Mouse (Mus musculus) thymus, adult 2 months (tissue): Measurements from ENCODE around the gene Cyp1b1. TPM values are rescaled to one million over a fixed set of nuclear protein-coding genes. Genes with fewer than 3 reads are reported as not detected.
A peak's percentile ranks its signal among the peaks of the same experiment; 100 is the strongest.

ENCODE experiments used
- DNase-seq: peaks from one replicate; pipeline ENCODE4 v3.0.0; 2021
- H3K27ac ChIP-seq: fragments of 200-500 bp; 2 replicates; pipeline ENCODE4 v1.5.1; 2012; ENCODE audit warnings: low read length, control low read depth; ENCODE audit not compliant: control insufficient read depth, insufficient read depth
- H3K27me3 ChIP-seq: fragments of 200-500 bp; 2 replicates; pipeline ENCODE4 v1.6.1; 2012; ENCODE audit warnings: mild to moderate bottlenecking, low read length, moderate library complexity, mixed read lengths; ENCODE audit not compliant: control insufficient read depth, insufficient read depth
- H3K36me3 ChIP-seq: fragments of 200-500 bp; 2 replicates; pipeline ENCODE4 v1.6.1; 2012; ENCODE audit warnings: mild to moderate bottlenecking, low read length, moderate library complexity; ENCODE audit not compliant: control insufficient read depth, insufficient read depth
- H3K4me1 ChIP-seq: fragments of 200-500 bp; replicated peaks from 2 replicates; pipeline ENCODE4 v1.6.1; 2012; ENCODE audit warnings: low read length; ENCODE audit not compliant: control insufficient read depth, insufficient read depth
- H3K4me3 ChIP-seq: fragments of 200-500 bp; 2 replicates; pipeline ENCODE4 v1.5.1; 2012; ENCODE audit warnings: mild to moderate bottlenecking, low read length, control low read depth, moderate library complexity; ENCODE audit not compliant: control insufficient read depth, insufficient read depth
- CTCF ChIP-seq: fragments of 200-500 bp; IDR thresholded peaks from 2 replicates; pipeline ENCODE4 v1.5.1; 2012; ENCODE audit warnings: mild to moderate bottlenecking, control low read depth, low read length, moderate library complexity, borderline replicate concordance; ENCODE audit not compliant: control insufficient read depth, poor library complexity, insufficient read depth; ENCODE audit errors: extremely low read depth
- POLR2A ChIP-seq: fragments of 200-500 bp; IDR thresholded peaks from 2 replicates; pipeline ENCODE4 v1.6.1; 2012; ENCODE audit warnings: mild to moderate bottlenecking, low read length, control low read depth, moderate library complexity; ENCODE audit not compliant: control insufficient read depth, poor library complexity, insufficient read depth; ENCODE audit errors: extremely low read depth
- WGBS: fragments of 180-500 bp; shearing (Covaris S2); methylation state at CpG from one replicate; pipeline ENCODE4 v1.1.7; 2018; 5-methylcytosine and 5-hydroxymethylcytosine counted together
- polyA plus RNA-seq: library from polyadenylated mRNA; depleted of rRNA; stranded (reverse); fragments of >200 nt; gene quantifications from 2 replicates; pipeline ENCODE4 v1.2.3, GENCODE M21; 2012

Cyp1b1 gene
- polyA plus RNA-seq, 1 experiment: 14.1 TPM

DNA sequence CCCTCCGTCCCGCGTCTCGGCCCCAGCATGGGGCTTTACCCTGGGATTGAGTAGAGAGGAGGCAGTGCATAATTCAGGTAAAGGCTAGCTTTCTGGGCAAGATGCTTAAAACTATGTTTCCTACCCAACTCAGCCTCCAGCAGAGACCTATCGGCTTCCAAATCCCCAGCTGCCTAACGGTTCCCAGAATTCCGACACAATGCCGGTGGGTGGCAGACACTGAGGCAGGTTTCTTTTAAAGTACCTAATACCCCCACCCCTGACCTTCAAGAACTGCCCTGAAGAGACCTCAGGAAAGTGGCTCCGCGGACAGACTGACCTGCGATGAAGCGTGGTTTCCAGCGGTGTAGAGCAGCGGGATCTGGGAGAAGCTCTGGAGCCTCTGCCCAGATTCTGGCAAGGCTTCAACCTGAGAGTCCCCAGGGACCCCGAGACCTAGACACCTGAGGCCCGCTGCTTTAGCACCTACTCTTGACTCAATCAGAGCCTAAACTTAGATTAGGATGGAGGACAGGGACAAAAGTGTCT, 429 bp downstream of the Cyp1b1 start:
- peaks cover 27% of the 10 kb centered on the region for H3K27me3 ChIP-seq
- H3K4me3 ChIP-seq: no peak overlapping the region
- DNase-seq: no peak
- TF ChIP-seq CTCF (no peak), POLR2A (no peak)
- no peak overlapping the region for H3K27ac ChIP-seq
- H3K4me1 ChIP-seq: peaks cover 26% of the 10 kb centered on the region
- WGBS: 12% methylated on average over 16 of the region's 16 CpGs
- no peaks in the 10 kb centered on the region for H3K36me3 ChIP-seq

DNA sequence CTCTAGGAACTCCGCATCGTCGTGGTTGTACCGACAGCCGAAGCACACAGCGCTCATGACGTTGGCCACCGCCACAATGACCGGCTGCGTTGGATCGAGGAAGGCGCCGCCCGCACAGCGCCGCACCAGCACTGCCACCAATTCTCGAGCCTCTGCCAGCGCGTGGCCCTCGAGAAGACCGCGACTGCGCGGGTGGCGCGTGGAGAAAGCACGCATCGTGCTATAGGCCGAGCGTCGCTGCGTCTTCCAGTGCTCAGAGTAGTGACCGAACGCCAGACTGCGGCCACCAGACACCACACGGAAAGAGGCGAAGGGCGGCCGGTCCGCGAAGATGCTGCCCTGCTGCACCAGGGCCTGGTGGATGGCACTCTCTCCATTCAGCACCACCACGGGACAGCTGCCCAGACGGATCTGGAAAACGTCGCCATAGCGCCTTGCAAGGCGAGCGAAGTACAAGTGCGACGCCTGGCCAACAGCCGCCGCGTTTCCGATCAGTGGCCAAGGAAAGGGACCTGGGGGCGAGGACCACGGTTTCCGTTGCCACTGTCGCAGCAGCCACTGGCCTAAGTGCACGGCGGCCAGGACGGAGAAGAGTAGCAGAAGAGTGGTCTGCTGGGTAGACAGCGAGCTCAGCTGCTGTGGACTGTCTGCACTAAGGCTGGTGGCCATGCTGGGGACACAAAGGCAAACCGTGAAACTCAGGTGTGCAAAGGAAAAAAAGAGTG, 1.1 kb downstream of the Cyp1b1 start:
- H3K36me3 ChIP-seq: no peaks in the 10 kb centered on the region
- peaks cover 27% of the 10 kb centered on the region for H3K27me3 ChIP-seq
- DNase-seq: no peak
- H3K27ac ChIP-seq: no peak overlapping the region
- peak overlapping the region; percentile 7; the same call in 1 of the 2 replicates for H3K4me3 ChIP-seq
- H3K4me1 ChIP-seq: peaks cover 26% of the 10 kb centered on the region
- no peak for TF ChIP-seq CTCF
- TF ChIP-seq POLR2A: no peak
- 4% methylated on average over 63 of the region's 63 CpGs for WGBS

DNA sequence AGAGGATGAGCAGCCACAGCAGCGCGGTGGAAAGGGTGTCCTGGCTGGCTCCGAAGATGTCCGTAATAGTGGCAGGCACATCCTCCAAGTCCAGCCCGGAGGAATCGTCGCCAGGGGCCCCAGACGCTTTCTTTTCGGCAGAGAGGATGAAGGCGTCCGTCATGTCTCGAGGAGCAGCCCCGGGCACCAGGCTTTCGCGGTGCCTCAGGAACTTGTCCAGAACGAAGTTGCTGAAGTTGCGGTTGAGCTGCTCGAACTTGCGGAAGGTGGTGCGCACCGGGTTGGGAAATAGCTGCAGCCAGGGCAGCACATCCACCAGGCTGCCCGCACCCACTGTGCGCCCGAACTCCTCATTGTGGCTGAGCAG, 1.6 kb downstream of the Cyp1b1 start:
- WGBS: 2% methylated on average over 24 of the region's 24 CpGs
- DNase-seq: no peak
- H3K36me3 ChIP-seq: no peaks in the 10 kb centered on the region
- H3K4me1 ChIP-seq: peaks cover 26% of the 10 kb centered on the region
- H3K4me3 ChIP-seq: peak overlapping the region; percentile 7
- TF ChIP-seq POLR2A: no peak
- no peak for TF ChIP-seq CTCF
- peaks cover 27% of the 10 kb centered on the region for H3K27me3 ChIP-seq
- no peak overlapping the region for H3K27ac ChIP-seq

DNA sequence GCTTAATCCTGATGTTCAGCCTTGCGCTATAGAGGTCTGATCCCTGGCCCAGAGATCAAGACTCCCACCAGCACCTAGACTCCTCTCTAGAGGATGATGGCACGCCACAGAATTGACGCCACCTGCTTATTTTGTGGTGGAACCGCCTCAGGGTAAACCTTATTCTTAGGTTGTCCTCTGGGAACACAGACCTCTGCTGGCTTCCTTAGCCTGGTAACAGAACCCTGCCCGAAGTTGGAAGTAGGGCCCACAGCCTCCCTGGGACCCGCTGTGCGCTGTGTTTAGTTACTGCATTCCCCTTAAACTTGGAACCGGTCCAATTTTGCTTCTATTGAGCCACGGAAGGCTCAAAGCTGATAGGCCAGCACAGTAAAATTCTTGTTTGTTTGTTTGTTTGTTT, 2.3 kb downstream of the Cyp1b1 start:
- WGBS: 21% methylated on average over 9 of the region's 9 CpGs
- DNase-seq: no peak
- H3K27ac ChIP-seq: no peak overlapping the region
- peaks cover 27% of the 10 kb centered on the region for H3K27me3 ChIP-seq
- H3K4me3 ChIP-seq: no peak overlapping the region
- TF ChIP-seq CTCF: no peak
- TF ChIP-seq POLR2A: no peak
- H3K4me1 ChIP-seq: peaks cover 26% of the 10 kb centered on the region
- no peaks in the 10 kb centered on the region for H3K36me3 ChIP-seq

DNA sequence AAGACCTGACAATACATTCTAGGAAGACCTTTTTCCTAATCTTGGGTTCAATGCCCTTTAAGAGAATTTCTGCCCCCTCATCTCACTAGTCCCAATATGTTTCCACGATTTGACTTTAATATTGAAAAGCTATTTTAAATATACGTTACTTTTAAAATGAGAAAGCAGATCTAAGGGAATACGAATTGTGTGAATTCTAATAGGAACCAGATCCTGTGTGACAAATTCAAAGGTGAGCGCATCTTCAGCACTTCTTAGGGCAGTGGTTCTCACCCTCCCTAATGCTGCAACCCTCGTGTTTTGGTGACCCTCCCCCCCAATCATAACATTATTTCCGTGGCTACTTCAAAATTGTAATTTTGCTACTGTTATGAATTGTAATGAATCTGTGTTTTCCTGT, 2.9 kb downstream of the Cyp1b1 start:
- Histone ChIP-seq H3K4me1 (peaks cover 26% of the 10 kb centered on the region), H3K4me3 (no peak overlapping the region), H3K36me3 (no peaks in the 10 kb centered on the region), H3K27me3 (peaks cover 27% of the 10 kb centered on the region), H3K27ac (no peak overlapping the region)
- WGBS: 40% methylated on average over 6 of the region's 6 CpGs
- no peak for DNase-seq
- TF ChIP-seq POLR2A (no peak), CTCF (no peak)

DNA sequence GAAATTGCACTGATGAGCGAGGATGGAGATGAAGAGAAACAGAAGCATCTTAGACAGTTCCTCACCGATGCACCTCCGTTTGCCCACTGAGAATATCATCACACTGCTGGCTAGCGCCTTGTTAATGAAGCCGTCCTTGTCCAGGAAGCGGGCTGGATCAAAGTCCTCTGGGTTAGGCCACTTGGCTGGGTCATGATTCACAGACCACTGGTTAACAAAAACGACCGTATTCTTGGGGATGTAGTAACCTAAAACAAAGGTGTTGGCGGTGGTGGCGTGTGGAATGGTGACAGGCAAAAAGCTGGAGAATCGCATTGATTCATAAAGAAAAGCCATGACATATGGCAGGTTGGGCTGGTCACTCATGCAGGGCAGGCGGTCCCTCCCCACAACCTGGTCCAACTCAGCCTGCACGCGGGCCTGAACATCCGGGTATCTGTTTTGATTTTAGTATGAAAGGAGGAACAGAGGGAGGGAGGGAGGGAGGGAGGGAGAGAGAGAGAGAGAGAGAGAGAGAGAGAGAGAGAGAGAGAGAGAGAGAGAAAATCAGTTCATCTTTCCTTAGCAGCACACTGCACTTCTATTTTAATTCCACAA, 4.5 kb downstream of the Cyp1b1 start:
- Histone ChIP-seq H3K27ac (no peak overlapping the region), H3K27me3 (peaks cover 27% of the 10 kb centered on the region)
- 32% methylated on average over 15 of the region's 15 CpGs for WGBS

DNA sequence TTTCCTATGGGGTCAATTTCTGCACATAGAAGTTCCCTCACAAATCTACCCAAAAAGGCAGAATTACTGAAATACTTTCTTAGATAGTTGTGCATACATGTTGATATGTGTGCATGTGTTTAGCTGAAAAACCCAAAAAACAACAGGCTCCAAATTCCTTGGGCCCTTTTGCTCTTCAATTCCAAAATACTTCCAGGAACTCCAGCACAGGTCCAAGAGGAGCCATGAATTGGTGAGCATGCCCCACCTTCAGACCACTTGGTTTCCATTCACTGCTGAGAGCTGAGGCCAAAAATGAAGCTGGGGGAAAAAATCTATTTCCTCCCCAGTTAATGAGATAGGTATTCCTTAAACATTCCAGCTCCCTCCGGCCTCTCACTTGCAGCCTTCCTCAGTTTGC, 5.1 kb downstream of the Cyp1b1 start:
- no peak for DNase-seq
- 82% methylated on average over 1 of the region's 1 CpGs for WGBS
- TF ChIP-seq POLR2A: no peak
- no peak for TF ChIP-seq CTCF
- Histone ChIP-seq H3K27ac (no peak overlapping the region), H3K27me3 (peaks cover 23% of the 10 kb centered on the region), H3K4me3 (no peak overlapping the region), H3K4me1 (peaks cover 14% of the 10 kb centered on the region), H3K36me3 (no peaks in the 10 kb centered on the region)

More for the DNA sequence above, 4.5 kb downstream of the Cyp1b1 start:
- peaks cover 20% of the 10 kb centered on the region for H3K4me1 ChIP-seq
- H3K36me3 ChIP-seq: no peaks in the 10 kb centered on the region
- H3K4me3 ChIP-seq: no peak overlapping the region
- no peak for DNase-seq
- no peak for TF ChIP-seq CTCF
- no peak for TF ChIP-seq POLR2A
